Mouse (Mus musculus) E14TG2a.4 (cell line): Measurements from ENCODE around the gene Tm9sf1.

Experiments
- CTCF ChIP-seq: conservative IDR thresholded peaks from 2 replicates; pipeline ENCODE4 v1.5.1; 2014; ENCODE audit warnings: low read length
- NANOG ChIP-seq: IDR thresholded peaks from 2 replicates; pipeline ENCODE4 v1.6.1; 2014; ENCODE audit warnings: borderline replicate concordance, low read length, mixed read lengths
- POU5F1 ChIP-seq: IDR thresholded peaks from 2 replicates; pipeline ENCODE4 v1.6.1; 2014; ENCODE audit warnings: low read length, borderline replicate concordance

- no peak for TF ChIP-seq CTCF
- TF ChIP-seq POU5F1: no peak
- TF ChIP-seq NANOG: no peak
Measured at GRCm38 (mm10) chr14:55591331-55591891, 52.2 kb downstream of the Tm9sf1 start, which contains the start of gene Rnf31.
